Mouse (Mus musculus): Measurements from ENCODE around the gene Gale. TPM values are rescaled to one million over a fixed set of nuclear protein-coding genes. Genes with fewer than 3 reads are reported as not detected.

Gale gene
- total and polyA plus RNA-seq, 3 experiments, result 23.8 to 40.5 (median 32.9) TPM

- Histone ChIP-seq H3K36me3 (replicated peaks in 1 of 2; ENCODE audit: control insufficient read depth in 1 of 2, insufficient read depth in 1 of 2, low read length in 1 of 2) (peaks cover 18 to 50% of the 10 kb centered on the region in 2 experiments), H3K9me3 (replicated peaks; ENCODE audit: low read length) (peaks cover 11% of the 10 kb centered on the region), H3K4me2 (ENCODE audit: insufficient read depth, low read depth, poor library complexity, severe bottlenecking) (no peak overlapping the region), H3K79me2 (replicated peaks; ENCODE audit: control insufficient read depth, extremely low read depth, insufficient read depth, poor library complexity, severe bottlenecking) (no peaks in the 10 kb centered on the region), H3K27me3 (replicated peaks) (no peaks in the 10 kb centered on the region), H3K4me1 (ENCODE audit: control insufficient read depth in 1 of 2, insufficient read depth in 2 of 2) (peaks cover 3 to 23% of the 10 kb centered on the region in 2 experiments; a peak in 3 of 4 replicates), H3K27ac (ENCODE audit: insufficient read depth, low read depth) (no peak overlapping the region), H3K4me3 (replicated peaks in 1 of 3; ENCODE audit: low read depth in 2 of 3, low read length in 2 of 3, poor library complexity in 1 of 3) (no peak overlapping the region), H3K9ac (ENCODE audit: insufficient read depth, low read depth) (no peak overlapping the region)
- in situ Hi-C loops (cut with MboI; ENCODE audit: low pct_ligation_motif_present, low pct_unique_long_range_greater_than_20kb, low sequenced_read_pairs) (no loop called here), dilution Hi-C loops (cut with MboI; ENCODE audit: extremely low pct_ligation_motif_present, extremely low pct_unique_long_range_greater_than_20kb, low sequenced_read_pairs) (no loop called here)
- TF ChIP-seq ETS1 (conservative IDR thresholded peaks at IDR 0.05; ENCODE audit: low read depth, low read length) (no peak), EP300 (IDR thresholded peaks at IDR 0.05; ENCODE audit: low read length) (no peak), SMC3 (IDR thresholded peaks at IDR 0.05; ENCODE audit: low read depth, low read length) (no peak), GABPA (IDR thresholded peaks at IDR 0.05; ENCODE audit: insufficient replicate concordance, low read depth, low read length) (no peak), NRF1 (IDR thresholded peaks at IDR 0.05; ENCODE audit: low read depth, low read length) (no peak), MXI1 (IDR thresholded peaks at IDR 0.05; ENCODE audit: low read depth, low read length) (no peak), USF2 (conservative IDR thresholded peaks at IDR 0.05; ENCODE audit: low read depth, low read length) (no peak), BHLHE40 (IDR thresholded peaks at IDR 0.05; ENCODE audit: low read depth, low read length) (no peak), NELFE (IDR thresholded peaks at IDR 0.05; ENCODE audit: low read depth, low read length) (no peak), CHD1 (IDR thresholded peaks at IDR 0.05; ENCODE audit: low read depth, low read length) (no peak), HCFC1 (IDR thresholded peaks at IDR 0.05; ENCODE audit: low read depth, low read length) (no peak), TCF12 (IDR thresholded peaks at IDR 0.05; ENCODE audit: low read depth, low read length) (no peak), RCOR1 (conservative IDR thresholded peaks at IDR 0.05; ENCODE audit: low read depth, low read length) (no peak), ZKSCAN1 (IDR thresholded peaks at IDR 0.05; ENCODE audit: borderline replicate concordance, low read depth, low read length) (no peak), IRF4 (IDR thresholded peaks at IDR 0.05; ENCODE audit: low read depth, low read length) (no peak)
- no peak for DNase-seq (ENCODE audit: extremely low read depth)
Measured at GRCm38 (mm10) chr4:135950365-135950764, 13.2 kb upstream of the Gale start.

GRCm38 (mm10) chr4:135951505-135951904 lies 12.0 kb upstream of the Gale start:
- peaks cover 26 to 60% of the 10 kb centered on the region in 2 experiments for H3K36me3 ChIP-seq (replicated peaks in 1 of 2; ENCODE audit: control insufficient read depth in 1 of 2, insufficient read depth in 1 of 2, low read length in 1 of 2)
- no peaks in the 10 kb centered on the region for H3K27me3 ChIP-seq (replicated peaks)
- no peak for DNase-seq (ENCODE audit: extremely low read depth)
- H3K4me2 ChIP-seq (ENCODE audit: insufficient read depth, low read depth, poor library complexity, severe bottlenecking), result no peak overlapping the region
- in situ Hi-C loops (cut with MboI; ENCODE audit: low pct_ligation_motif_present, low pct_unique_long_range_greater_than_20kb, low sequenced_read_pairs) (no loop called here), dilution Hi-C loops (cut with MboI; ENCODE audit: extremely low pct_ligation_motif_present, extremely low pct_unique_long_range_greater_than_20kb, low sequenced_read_pairs) (no loop called here)
- no peak overlapping the region for H3K4me3 ChIP-seq (replicated peaks in 1 of 3; ENCODE audit: low read depth in 2 of 3, low read length in 2 of 3, poor library complexity in 1 of 3)
- peaks cover 0 to 17% of the 10 kb centered on the region in 2 experiments; a peak in 2 of 4 replicates for H3K4me1 ChIP-seq (ENCODE audit: control insufficient read depth in 1 of 2, insufficient read depth in 2 of 2)
- H3K9ac ChIP-seq (ENCODE audit: insufficient read depth, low read depth), result no peak overlapping the region
- TF ChIP-seq IRF4 (IDR thresholded peaks at IDR 0.05; ENCODE audit: low read depth, low read length), result no peak
- peak; percentile 18 to 27; a peak in 1 of 4 replicates for TF ChIP-seq CTCF (conservative IDR thresholded peaks at IDR 0.05 in 1 of 2, IDR thresholded peaks at IDR 0.05 in 1 of 2; ENCODE audit: low read depth in 2 of 2, low read length in 2 of 2)
- no peak for TF ChIP-seq USF2 (conservative IDR thresholded peaks at IDR 0.05; ENCODE audit: low read depth, low read length)
- TF ChIP-seq TBP (conservative IDR thresholded peaks at IDR 0.05; ENCODE audit: low read depth, low read length), result no peak
- no peaks in the 10 kb centered on the region for H3K79me2 ChIP-seq (replicated peaks; ENCODE audit: control insufficient read depth, extremely low read depth, insufficient read depth, poor library complexity, severe bottlenecking)
- peaks cover 11% of the 10 kb centered on the region for H3K9me3 ChIP-seq (replicated peaks; ENCODE audit: low read length)
- H3K27ac ChIP-seq (ENCODE audit: insufficient read depth, low read depth), result no peak overlapping the region

Measured in CH12.LX (cell line).